Mouse (Mus musculus) spleen, postnatal 0 days (tissue): ENCODE measurements around the gene Icam5. TPM values are rescaled to one million over a fixed set of nuclear protein-coding genes. Genes with fewer than 3 reads are reported as not detected.

Experiments used
- microRNA counts: library from miRNA; unstranded; fragments of <30 nt; microRNA quantifications from one replicate; lab custom pipeline; 2015
- polyA plus RNA-seq: library from polyadenylated mRNA; unstranded; fragments of >200 nt; fragmentation: Nextera tagmentation; extraction: Ambion mirVana; gene quantifications from 2 replicates; pipeline ENCODE4 v1.2.1, GENCODE M21; 2015

Gene Icam5
- polyA plus RNA-seq, result 0.27 and 0.35 TPM in 2 replicates

GRCm38 (mm10) chr9:21031896-21032351 is at the start of gene Icam5:
Gene Icam5 (plus strand): TSS chr9:21032073.

GRCm38 (mm10) chr9:21002627-21003551 is 29.0 kb upstream of the Icam5 start, which contains the start of gene Mrpl4:
Gene Mrpl4 (plus strand): TSS chr9:21002738.

GRCm38 (mm10) chr9:21015571-21016130 is 16.2 kb upstream of the Icam5 start, which contains the start of gene Icam1:
Gene Icam1 (plus strand): TSS chr9:21015985.

GRCm38 (mm10) chr9:21029291-21030054 is 2.4 kb upstream of the Icam5 start, which contains the start of gene Icam4:
Gene Icam4 (plus strand): TSS chr9:21029373.

GRCm38 (mm10) chr9:21067006-21067684 is 35.3 kb downstream of the Icam5 start, which contains the start of gene Zglp1:
Gene Zglp1 (minus strand): TSS chr9:21067093.

GRCm38 (mm10) chr9:21073044-21073840 is 41.4 kb downstream of the Icam5 start, which contains the start of the genes Gm49373 and Fdx1l:
Gene Gm49373 (minus strand): TSS chr9:21073096.
Gene Fdx1l (minus strand): TSS chr9:21073614.

MicroRNAs encoded within 50 kb of the gene (microRNA counts, 519-probe panel; counts per million panel counts)
- microRNA mmu-miR-1900 (lab: Ali Mortazavi, UCI), result 88.3 counts per million

Other genes starting within 250 kb of the Icam5 start
- gene Col5a3, start 217.0 kb upstream of the Icam5 start, polyA plus RNA-seq, result 1.2 and 1.6 TPM in 2 replicates
- gene Rdh8, start 213.6 kb upstream of the Icam5 start, polyA plus RNA-seq, result not detected in 2 replicates
- 11.0 and 14.0 TPM in 2 replicates for gene A230050P20Rik, start 163.4 kb upstream of the Icam5 start, polyA plus RNA-seq
- gene Angptl6, start 152.3 kb upstream of the Icam5 start, polyA plus RNA-seq, result 1.3 and 1.5 TPM in 2 replicates
- 65.4 and 72.3 TPM in 2 replicates for gene Ppan, start 143.9 kb upstream of the Icam5 start, polyA plus RNA-seq
- gene Eif3g, start 133.4 kb upstream of the Icam5 start, polyA plus RNA-seq, result 198 and 211 TPM in 2 replicates
- 63.9 and 66.7 TPM in 2 replicates for gene Dnmt1, start 72.2 kb upstream of the Icam5 start, polyA plus RNA-seq
- 6.7 and 8.2 TPM in 2 replicates for gene S1pr2, start 55.3 kb upstream of the Icam5 start, polyA plus RNA-seq
- gene Mrpl4, start 29.3 kb upstream of the Icam5 start, polyA plus RNA-seq, result 77.0 and 79.0 TPM in 2 replicates
- 10.4 and 13.8 TPM in 2 replicates for gene Icam1, start 16.1 kb upstream of the Icam5 start, polyA plus RNA-seq
- 111 and 139 TPM in 2 replicates for gene Icam4, start 2.7 kb upstream of the Icam5 start, polyA plus RNA-seq
- 0.26 and 0.67 TPM in 2 replicates for gene Zglp1, start 35.0 kb downstream of the Icam5 start, polyA plus RNA-seq
- 0.17 and 0.23 TPM in 2 replicates for gene Gm49373, start 41.0 kb downstream of the Icam5 start, polyA plus RNA-seq
- gene Fdx1l, start 41.5 kb downstream of the Icam5 start, polyA plus RNA-seq, result 41.2 and 44.7 TPM in 2 replicates
- gene Gm38431, start 59.9 kb downstream of the Icam5 start, polyA plus RNA-seq, result 0.86 and 1.1 TPM in 2 replicates
- gene Raver1, start 59.9 kb downstream of the Icam5 start, polyA plus RNA-seq, result 20.1 and 20.8 TPM in 2 replicates
- 9.7 and 12.2 TPM in 2 replicates for gene Tyk2, start 99.2 kb downstream of the Icam5 start, polyA plus RNA-seq
- gene Cdc37, start 117.9 kb downstream of the Icam5 start, polyA plus RNA-seq, result 139 and 143 TPM in 2 replicates
- 4.1 and 5.6 TPM in 2 replicates for gene Pde4a, start 133.6 kb downstream of the Icam5 start, polyA plus RNA-seq
- gene Keap1, start 207.3 kb downstream of the Icam5 start, polyA plus RNA-seq, result 31.7 and 37.9 TPM in 2 replicates
- 0.52 and 0.57 TPM in 2 replicates for gene S1pr5, start 216.4 kb downstream of the Icam5 start, polyA plus RNA-seq
- gene Atg4d, start 233.2 kb downstream of the Icam5 start, polyA plus RNA-seq, result 60.0 and 74.6 TPM in 2 replicates